Mouse (Mus musculus) limb, embryonic 14.5 days (tissue): Measurements from ENCODE around the gene Chchd6. TPM values are rescaled to one million over a fixed set of nuclear protein-coding genes. Genes with fewer than 3 reads are reported as not detected.
A peak's percentile ranks its signal among the peaks of the same experiment; 100 is the strongest.

Experiments used
- ATAC-seq: fragments of 200-750 bp; cut with Nextera tagmentation; 2 replicates; pipeline ENCODE4 v1.8.0; 2017; ENCODE audit warnings: low read depth, moderate number of reproducible peaks, moderate TSS enrichment; ENCODE audit not compliant: low FRiP score
- DNase-seq: peaks from one replicate; pipeline ENCODE4 v3.0.0-alpha.2; 2015; ENCODE audit warnings: low spot score
- H3K27ac ChIP-seq: fragments of 300-500 bp; sonication (generic); replicated peaks from 2 replicates; pipeline ENCODE4 v1.5.1; 2014; ENCODE audit warnings: low read depth, mild to moderate bottlenecking, low read length, moderate library complexity, mixed read lengths
- H3K27me3 ChIP-seq: fragments of 300-500 bp; sonication (generic); 2 replicates; pipeline ENCODE4 v1.6.1; 2014; ENCODE audit warnings: low read length, mixed read lengths; ENCODE audit not compliant: control insufficient read depth, insufficient read depth
- H3K36me3 ChIP-seq: fragments of 300-500 bp; sonication (generic); 2 replicates; pipeline ENCODE4 v1.6.1; 2014; ENCODE audit warnings: mild to moderate bottlenecking, low read length, moderate library complexity, mixed read lengths; ENCODE audit not compliant: control insufficient read depth, insufficient read depth
- H3K4me1 ChIP-seq: fragments of 300-500 bp; sonication (generic); 2 replicates; pipeline ENCODE4 v1.6.1; 2014; ENCODE audit warnings: antibody characterized with exemption, low read length, mixed read lengths; ENCODE audit not compliant: control insufficient read depth, insufficient read depth
- H3K4me2 ChIP-seq: fragments of 300-500 bp; sonication (generic); replicated peaks from 2 replicates; pipeline ENCODE4 v1.6.1; 2014; ENCODE audit warnings: low read depth, mild to moderate bottlenecking, low read length, moderate library complexity; ENCODE audit not compliant: severe bottlenecking
- H3K4me3 ChIP-seq: fragments of 300-500 bp; sonication (generic); replicated peaks from 2 replicates; pipeline ENCODE4 v1.5.1; 2014; ENCODE audit warnings: low read length
- H3K9ac ChIP-seq: fragments of 300-500 bp; sonication (generic); 2 replicates; pipeline ENCODE4 v1.6.1; 2014; ENCODE audit warnings: mild to moderate bottlenecking, low read depth, low read length, moderate library complexity; ENCODE audit not compliant: severe bottlenecking
- H3K9me3 ChIP-seq: fragments of 300-500 bp; sonication (generic); 2 replicates; pipeline ENCODE4 v1.6.1; 2016; ENCODE audit warnings: low read length; ENCODE audit not compliant: control insufficient read depth
- POLR2A ChIP-seq: fragments of 200-500 bp; IDR thresholded peaks from 2 replicates; pipeline ENCODE4 v1.8.0; 2012; ENCODE audit warnings: inconsistent platforms, mild to moderate bottlenecking, moderate library complexity, borderline replicate concordance; ENCODE audit not compliant: insufficient read depth, insufficient read length; ENCODE audit errors: extremely low read depth
- WGBS: fragments of 180-500 bp; shearing (Covaris S2); extraction: QIAGEN DNeasy Blood & Tissue Kit; methylation state at CpG from one replicate; pipeline ENCODE4 v1.1.7; 2014; 5-methylcytosine and 5-hydroxymethylcytosine counted together
- polyA plus RNA-seq, 2 experiments: library from polyadenylated mRNA; depleted of rRNA in 1 of 2; stranded (reverse) in 1 of 2; unstranded in 1 of 2; fragments of >200 nt; fragmentation: Nextera tagmentation in 1 of 2; extraction: Ambion mirVana in 1 of 2; gene quantifications; 2 replicates each; pipeline versions ENCODE4 v1.2.1 to v1.2.3; 2012 to 2014

The Chchd6 gene
- polyA plus RNA-seq (2012; rRNA removed) (40.6 and 72.3 TPM in 2 replicates), polyA plus RNA-seq (2014; fragmentation: Nextera tagmentation; extraction: Ambion mirVana) (55.9 and 66.7 TPM in 2 replicates)

GRCm38 (mm10) chr6:89595018-89595776, at the start of gene Chchd6:
Gene Chchd6 (minus strand): TSS chr6:89595652.
- Histone ChIP-seq H3K9me3 (0 out of 2 replicates have a peak, but pooled peaks cover 3% of the 10 kb centered on the region), H3K4me3 (peak within 1 kb of the TSS; percentile 69), H3K4me2 (peak within 1 kb of the TSS; percentile 48), H3K9ac (peak within 1 kb of the TSS; percentile 71), H3K27me3 (no peaks in the 10 kb centered on the region), H3K4me1 (no peaks in the 10 kb centered on the region), H3K27ac (no peak within 1 kb of the TSS), H3K36me3 (no peaks in the 10 kb centered on the region)
- WGBS: under 1% methylated on average over 47 of the region's 56 CpGs
- DNase-seq (peak; percentile 96), ATAC-seq (peak; percentile 100)
- TF ChIP-seq POLR2A: no peak

- H3K9me3 ChIP-seq: no peaks in the 10 kb centered on the region
- ATAC-seq: peak; percentile 93
- H3K4me2 ChIP-seq: peak overlapping the region; percentile 90
- peak overlapping the region; percentile 74 for H3K4me3 ChIP-seq
- H3K4me1 ChIP-seq: no peaks in the 10 kb centered on the region
- peak overlapping the region; percentile 67 for H3K9ac ChIP-seq
- no peak for TF ChIP-seq POLR2A
- DNase-seq: peak; percentile 92
- WGBS: under 1% methylated on average over 31 of the region's 41 CpGs
- no peaks in the 10 kb centered on the region for H3K27me3 ChIP-seq
- H3K36me3 ChIP-seq: no peaks in the 10 kb centered on the region
- peak overlapping the region; percentile 79 for H3K27ac ChIP-seq
Measured at GRCm38 (mm10) chr6:89644271-89645075, 49.0 kb upstream of the Chchd6 start.

- Histone ChIP-seq H3K4me3 (peak within 1 kb of the TSS; percentile 74), H3K36me3 (no peaks in the 10 kb centered on the region), H3K4me1 (no peaks in the 10 kb centered on the region), H3K4me2 (peak within 1 kb of the TSS; percentile 90), H3K9me3 (no peaks in the 10 kb centered on the region), H3K27me3 (no peaks in the 10 kb centered on the region), H3K27ac (peak within 1 kb of the TSS; percentile 79), H3K9ac (peak within 1 kb of the TSS; percentile 67)
- ATAC-seq: peak; percentile 83
- DNase-seq: peak; percentile 80
- TF ChIP-seq POLR2A: no peak
- WGBS: under 1% methylated on average over 42 of the region's 51 CpGs
Measured at GRCm38 (mm10) chr6:89643798-89644270, 48.4 kb upstream of the Chchd6 start, which contains the start of gene Txnrd3. Gene Txnrd3 (plus strand): TSS chr6:89643988.

- no peak for ATAC-seq
- no peaks in the 10 kb centered on the region for H3K9me3 ChIP-seq
- no peaks in the 10 kb centered on the region for H3K36me3 ChIP-seq
- no peak overlapping the region for H3K9ac ChIP-seq
- H3K4me1 ChIP-seq: 0 out of 2 replicates have a peak, but pooled peaks cover 2% of the 10 kb centered on the region
- WGBS: 23% methylated on average over 2 of the region's 2 CpGs
- no peak overlapping the region for H3K4me3 ChIP-seq
- no peaks in the 10 kb centered on the region for H3K27me3 ChIP-seq
- no peak overlapping the region for H3K27ac ChIP-seq
- no peak for DNase-seq
- TF ChIP-seq POLR2A: no peak
- no peak overlapping the region for H3K4me2 ChIP-seq
Measured at GRCm38 (mm10) chr6:89639025-89639424, 43.6 kb upstream of the Chchd6 start.

DNA sequence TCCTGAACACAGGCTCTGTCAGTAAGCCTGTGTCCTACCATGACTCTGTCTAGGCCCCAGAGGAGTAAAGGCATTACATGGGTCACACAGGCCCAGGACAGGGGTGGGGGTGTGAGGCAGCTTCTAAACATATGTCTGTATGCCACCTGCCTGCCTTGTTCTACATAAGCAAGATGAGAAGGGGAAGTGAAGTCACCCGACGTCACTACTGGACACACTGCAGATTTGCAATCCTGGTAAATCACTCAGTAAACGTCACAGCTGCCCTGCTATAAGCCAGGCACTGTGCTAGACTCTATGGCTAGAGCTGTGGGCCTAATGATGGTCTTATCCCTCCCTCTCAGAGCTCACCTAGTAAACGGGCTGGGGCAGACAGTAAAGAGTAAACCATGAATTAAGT, 42.5 kb upstream of the Chchd6 start:
- DNase-seq (no peak), ATAC-seq (no peak)
- Histone ChIP-seq H3K4me2 (no peak overlapping the region), H3K27ac (no peak overlapping the region), H3K9me3 (no peaks in the 10 kb centered on the region), H3K9ac (no peak overlapping the region), H3K4me3 (no peak overlapping the region), H3K4me1 (0 out of 2 replicates have a peak, but pooled peaks cover 2% of the 10 kb centered on the region), H3K27me3 (no peaks in the 10 kb centered on the region), H3K36me3 (no peaks in the 10 kb centered on the region)
- no peak for TF ChIP-seq POLR2A
- WGBS: 70% methylated on average over 4 of the region's 4 CpGs
